Mouse (Mus musculus) bone marrow macrophage, adult 2 months (primary cell): ENCODE results near the gene Pacs2.

Source experiments
- CTCF ChIP-seq: IDR thresholded peaks from 2 replicates; pipeline ENCODE4 v1.5.1; 2012; ENCODE audit warnings: low read depth, mild to moderate bottlenecking, low read length, moderate library complexity
- POLR2A ChIP-seq: IDR thresholded peaks from 2 replicates; pipeline ENCODE4 v1.6.1; 2012; ENCODE audit warnings: mild to moderate bottlenecking, low read depth, low read length, borderline replicate concordance

GRCm38 (mm10) chr12:113074329-113075062, 60.2 kb downstream of the Pacs2 start, which contains the start of gene Tex22:
- TF ChIP-seq CTCF = no peak
- TF ChIP-seq POLR2A = no peak
